Mouse (Mus musculus) mesoderm, embryonic 11.5 days (tissue): ENCODE measurements around the gene Tuba1a.
"Not testable (repeated sequence)": the region's sequence is repeated elsewhere in the genome, so short reads cannot be mapped to it uniquely, and the experiment has no call there.

Source experiments
- DNase-seq: peaks from one replicate; pipeline ENCODE4 v3.0.0-alpha.2; 2012; ENCODE audit warnings: low read depth, low spot score

Tuba1a gene

GRCm38 (mm10) chr15:98928598-98929240, 24.8 kb downstream of the Tuba1a start:
- peak; percentile 80 for DNase-seq

- no peak for DNase-seq
Measured at GRCm38 (mm10) chr15:98927566-98927965, 25.9 kb downstream of the Tuba1a start.

GRCm38 (mm10) chr15:98924682-98925081, 28.8 kb downstream of the Tuba1a start:
- no peak for DNase-seq

- no peak for DNase-seq
Measured at GRCm38 (mm10) chr15:98923031-98923537, 30.4 kb downstream of the Tuba1a start.

- no peak for DNase-seq
Measured at GRCm38 (mm10) chr15:98922581-98922980, 30.9 kb downstream of the Tuba1a start.

- DNase-seq = no peak
Measured at GRCm38 (mm10) chr15:98921510-98921909, 32.0 kb downstream of the Tuba1a start.

GRCm38 (mm10) chr15:98918499-98918895, 35.0 kb downstream of the Tuba1a start:
- DNase-seq = not testable (repeated sequence)

GRCm38 (mm10) chr15:98917538-98918498, 35.7 kb downstream of the Tuba1a start, which contains the start of gene Lmbr1l:
TSS of gene Lmbr1l (minus strand) at chr15:98918231.
- peak; percentile 100 for DNase-seq

GRCm38 (mm10) chr15:98917091-98917490, 36.4 kb downstream of the Tuba1a start:
- DNase-seq = peak; percentile 30

GRCm38 (mm10) chr15:98916016-98916415, 37.5 kb downstream of the Tuba1a start:
- no peak for DNase-seq

- no peak for DNase-seq
Measured at GRCm38 (mm10) chr15:98914903-98915302, 38.6 kb downstream of the Tuba1a start.

- peak; percentile 73 for DNase-seq
Measured at GRCm38 (mm10) chr15:98904692-98905091, 48.8 kb downstream of the Tuba1a start.

- no peak for DNase-seq
Measured at GRCm38 (mm10) chr15:98902600-98902999, 50.9 kb downstream of the Tuba1a start.

GRCm38 (mm10) chr15:98901530-98901929, 52.0 kb downstream of the Tuba1a start:
- DNase-seq = no peak
